Mouse (Mus musculus): ENCODE measurements around the gene Grik2. TPM values are rescaled to one million over a fixed set of nuclear protein-coding genes. Genes with fewer than 3 reads are reported as not detected.
"Not testable (repeated sequence)": the region's sequence is repeated elsewhere in the genome, so short reads cannot be mapped to it uniquely, and the experiment has no call there.

Grik2 gene
- total RNA-seq, 2 experiments from 2014 or later = not detected

- no peak for ATAC-seq (replicated peaks; ENCODE audit: poor library complexity, severe bottlenecking)
Measured at GRCm38 (mm10) chr10:49704446-49704845, 84.1 kb downstream of the Grik2 start.

- ATAC-seq (replicated peaks; ENCODE audit: poor library complexity, severe bottlenecking) = no peak
Measured at GRCm38 (mm10) chr10:49652320-49652719, 136.2 kb downstream of the Grik2 start.

- ATAC-seq (replicated peaks; ENCODE audit: poor library complexity, severe bottlenecking) = no peak
Measured at GRCm38 (mm10) chr10:49647116-49647515, 141.4 kb downstream of the Grik2 start.

GRCm38 (mm10) chr10:49639901-49640300 is 148.7 kb downstream of the Grik2 start:
- no peak for ATAC-seq (replicated peaks; ENCODE audit: poor library complexity, severe bottlenecking)

GRCm38 (mm10) chr10:49623951-49624350 is 164.6 kb downstream of the Grik2 start:
- no peak for ATAC-seq (replicated peaks; ENCODE audit: poor library complexity, severe bottlenecking)

- no peak for ATAC-seq (replicated peaks; ENCODE audit: poor library complexity, severe bottlenecking)
Measured at GRCm38 (mm10) chr10:49597652-49598051, 190.9 kb downstream of the Grik2 start.

GRCm38 (mm10) chr10:49573514-49573913 is 215.1 kb downstream of the Grik2 start:
- ATAC-seq (replicated peaks; ENCODE audit: poor library complexity, severe bottlenecking) = no peak

GRCm38 (mm10) chr10:49559872-49560407 is 228.6 kb downstream of the Grik2 start:
- ATAC-seq (replicated peaks; ENCODE audit: poor library complexity, severe bottlenecking) = no peak

- ATAC-seq (replicated peaks; ENCODE audit: poor library complexity, severe bottlenecking) = no peak
Measured at GRCm38 (mm10) chr10:49542249-49542648, 246.3 kb downstream of the Grik2 start.

- no peak for ATAC-seq (replicated peaks; ENCODE audit: poor library complexity, severe bottlenecking)
Measured at GRCm38 (mm10) chr10:49519752-49520151, 268.8 kb downstream of the Grik2 start.

- no peak for ATAC-seq (replicated peaks; ENCODE audit: poor library complexity, severe bottlenecking)
Measured at GRCm38 (mm10) chr10:49500628-49501027, 287.9 kb downstream of the Grik2 start.

GRCm38 (mm10) chr10:49497302-49497701 is 291.3 kb downstream of the Grik2 start:
- ATAC-seq (replicated peaks; ENCODE audit: poor library complexity, severe bottlenecking) = no peak

- no peak for ATAC-seq (replicated peaks; ENCODE audit: poor library complexity, severe bottlenecking)
Measured at GRCm38 (mm10) chr10:49481439-49481838, 307.1 kb downstream of the Grik2 start.

- no peak for ATAC-seq (replicated peaks; ENCODE audit: poor library complexity, severe bottlenecking)
Measured at GRCm38 (mm10) chr10:49480085-49480749, 308.3 kb downstream of the Grik2 start.

GRCm38 (mm10) chr10:49473613-49474012 is 315.0 kb downstream of the Grik2 start:
- ATAC-seq (replicated peaks; ENCODE audit: poor library complexity, severe bottlenecking) = no peak

- ATAC-seq (replicated peaks; ENCODE audit: poor library complexity, severe bottlenecking) = no peak
Measured at GRCm38 (mm10) chr10:49456791-49457190, 331.8 kb downstream of the Grik2 start.

GRCm38 (mm10) chr10:49453535-49453934 is 335.0 kb downstream of the Grik2 start:
- ATAC-seq (replicated peaks; ENCODE audit: poor library complexity, severe bottlenecking) = no peak

- no peak for ATAC-seq (replicated peaks; ENCODE audit: poor library complexity, severe bottlenecking)
Measured at GRCm38 (mm10) chr10:49441369-49441768, 347.2 kb downstream of the Grik2 start.

GRCm38 (mm10) chr10:49437057-49437456 is 351.5 kb downstream of the Grik2 start:
- no peak for ATAC-seq (replicated peaks; ENCODE audit: poor library complexity, severe bottlenecking)

GRCm38 (mm10) chr10:49436301-49436700 is 352.3 kb downstream of the Grik2 start:
- ATAC-seq (replicated peaks; ENCODE audit: poor library complexity, severe bottlenecking) = no peak

- ATAC-seq (replicated peaks; ENCODE audit: poor library complexity, severe bottlenecking) = no peak
Measured at GRCm38 (mm10) chr10:49432825-49433224, 355.7 kb downstream of the Grik2 start.

GRCm38 (mm10) chr10:49417206-49417605 is 371.4 kb downstream of the Grik2 start:
- ATAC-seq (replicated peaks; ENCODE audit: poor library complexity, severe bottlenecking) = not testable (repeated sequence)

Measured in granulocyte monocyte progenitor cell, adult 5-6 weeks (primary cell).